Mouse (Mus musculus) fat pad, adult 2 months (tissue): ENCODE data around the gene Edf1.

Experiments used
- DNase-seq: peaks from one replicate; pipeline ENCODE4 v3.0.0-alpha.2; 2011; ENCODE audit warnings: low read depth, low spot score; ENCODE audit errors: extremely low read depth

The Edf1 gene

DNA sequence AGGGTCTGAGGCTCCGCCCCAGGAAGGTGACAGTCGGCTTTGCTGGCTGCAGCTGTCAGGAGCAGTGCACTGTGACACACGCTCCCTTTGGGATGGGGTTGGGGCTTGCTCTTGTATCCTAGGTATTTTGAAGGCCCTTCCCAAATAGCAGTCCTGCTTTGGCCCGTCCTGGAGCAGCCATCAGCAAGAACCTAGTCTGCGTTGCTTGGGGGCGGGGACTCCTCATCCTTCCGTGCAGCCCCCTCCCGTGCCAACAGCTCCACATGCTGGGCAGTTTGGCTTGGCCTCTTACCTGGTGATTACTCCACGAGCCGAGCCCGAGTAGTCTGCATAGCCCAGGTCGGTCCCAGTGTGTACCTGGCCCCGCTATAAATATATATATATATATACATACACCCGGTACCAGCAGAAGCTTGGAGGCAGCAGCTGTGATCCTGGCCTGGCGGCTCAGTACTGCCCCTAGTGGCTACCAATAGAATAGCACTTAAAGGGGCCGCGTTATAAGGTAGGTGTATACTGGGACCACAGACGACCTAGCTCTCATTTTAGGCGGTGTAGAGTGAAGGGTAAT lies 23.7 kb downstream of the Edf1 start, which contains the start of gene Ajm1:
Gene Ajm1, minus strand, starts transcription at position 464 of the 571 bp plus-strand sequence.
- DNase-seq, result no peak

GRCm38 (mm10) chr2:25581901-25582301 lies 24.3 kb downstream of the Edf1 start:
- no peak for DNase-seq

- DNase-seq, result no peak
Measured at GRCm38 (mm10) chr2:25582466-25583119, 24.9 kb downstream of the Edf1 start.

DNA sequence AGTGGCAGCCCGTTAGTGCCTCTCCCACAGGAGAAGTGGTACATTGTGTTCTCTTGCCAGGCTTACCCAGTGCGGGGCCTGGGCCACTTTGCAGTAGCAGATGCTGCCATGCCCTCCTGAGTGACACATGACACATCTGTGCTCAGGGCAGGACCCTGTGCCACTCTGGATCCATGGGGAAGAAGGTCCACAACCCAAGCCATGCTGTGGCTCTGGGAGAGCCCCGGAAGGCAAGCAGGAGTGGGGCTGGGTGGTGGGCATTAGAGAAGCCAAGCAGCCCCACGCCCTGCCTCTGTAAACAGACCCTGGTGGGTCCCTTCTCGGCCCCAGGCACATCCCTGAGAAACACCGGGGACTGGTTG lies 25.5 kb downstream of the Edf1 start:
- DNase-seq, result no peak

DNA sequence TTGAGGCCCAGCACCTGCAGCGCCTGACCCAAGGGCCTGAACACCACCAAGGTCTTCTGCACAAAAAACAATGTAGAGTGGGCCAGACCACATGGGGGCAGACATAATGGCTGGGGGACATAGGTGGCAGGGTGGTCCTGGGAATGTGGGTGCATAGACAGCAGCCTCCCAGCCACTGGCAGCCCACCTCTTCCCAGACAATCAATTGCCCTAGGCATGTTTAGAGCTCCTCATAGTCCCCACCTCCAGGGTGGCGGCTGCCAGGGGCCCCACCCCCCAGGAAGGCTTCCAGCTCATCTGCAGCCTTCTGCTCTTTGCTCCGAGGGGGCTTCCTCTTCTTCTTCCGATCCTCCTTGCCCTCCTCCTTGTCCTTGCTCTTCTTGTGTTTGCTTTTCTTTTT lies 25.9 kb downstream of the Edf1 start:
- no peak for DNase-seq

- DNase-seq, result no peak
Measured at GRCm38 (mm10) chr2:25584152-25584551, 26.5 kb downstream of the Edf1 start.

DNA sequence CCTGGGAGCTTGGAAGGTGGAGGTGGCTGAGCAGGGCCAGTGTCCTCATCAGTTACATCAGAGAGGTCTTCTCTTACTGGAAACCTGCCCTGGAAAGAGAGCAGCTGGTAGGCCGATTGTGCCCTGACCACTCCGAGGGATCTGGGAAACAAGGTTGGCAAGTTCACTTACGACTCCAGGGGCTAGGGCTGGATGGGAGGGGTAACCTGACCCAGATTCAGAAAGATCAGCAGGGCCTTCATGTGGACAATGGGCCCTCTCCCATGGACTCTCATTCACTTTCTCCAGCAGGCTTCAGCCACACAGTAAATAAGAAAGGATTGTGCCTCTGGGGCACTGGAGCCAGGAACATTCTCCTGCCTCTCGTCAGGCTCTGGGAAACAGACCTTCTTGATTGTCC lies 27.2 kb downstream of the Edf1 start:
- DNase-seq, result no peak

DNA sequence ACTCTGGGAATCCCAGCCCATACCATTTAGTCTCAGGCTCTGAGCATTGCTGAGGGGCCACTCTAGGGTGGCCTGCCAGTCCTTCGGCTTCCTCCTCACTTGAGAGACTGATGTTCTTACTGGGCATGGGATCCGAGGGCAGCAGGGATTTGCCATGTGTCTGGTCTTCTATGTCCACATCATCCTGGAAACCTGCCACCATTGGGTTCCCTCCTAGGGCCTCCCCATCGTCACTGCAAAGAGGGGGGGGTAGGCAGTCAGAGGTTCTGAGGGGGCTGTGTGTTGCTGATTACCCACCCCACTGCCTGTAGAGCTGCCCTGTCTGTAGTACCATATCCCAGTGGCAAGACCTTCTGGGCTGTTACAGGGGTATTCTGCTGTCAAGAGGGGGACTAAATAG lies 28.0 kb downstream of the Edf1 start:
- no peak for DNase-seq

DNA sequence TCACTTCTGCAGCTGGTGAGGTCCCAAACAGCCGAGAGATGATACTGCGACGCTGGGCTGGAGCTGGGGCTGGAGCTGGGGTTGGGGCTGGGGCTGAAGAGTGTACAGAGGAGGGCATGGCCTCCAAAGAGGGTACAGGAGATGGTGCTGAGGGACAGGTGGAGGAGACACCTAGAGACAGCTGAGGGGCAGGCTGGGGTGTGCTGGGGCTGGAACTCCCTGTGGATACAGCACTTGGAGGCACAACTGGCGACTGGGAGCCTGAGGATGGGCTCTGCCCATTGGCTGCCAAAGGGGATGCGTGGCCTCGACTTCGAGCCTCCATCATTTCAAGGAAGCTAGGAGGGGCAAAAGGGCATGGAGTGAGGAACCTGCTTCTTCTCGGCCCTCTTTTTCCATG lies 29.6 kb downstream of the Edf1 start:
- no peak for DNase-seq

DNA sequence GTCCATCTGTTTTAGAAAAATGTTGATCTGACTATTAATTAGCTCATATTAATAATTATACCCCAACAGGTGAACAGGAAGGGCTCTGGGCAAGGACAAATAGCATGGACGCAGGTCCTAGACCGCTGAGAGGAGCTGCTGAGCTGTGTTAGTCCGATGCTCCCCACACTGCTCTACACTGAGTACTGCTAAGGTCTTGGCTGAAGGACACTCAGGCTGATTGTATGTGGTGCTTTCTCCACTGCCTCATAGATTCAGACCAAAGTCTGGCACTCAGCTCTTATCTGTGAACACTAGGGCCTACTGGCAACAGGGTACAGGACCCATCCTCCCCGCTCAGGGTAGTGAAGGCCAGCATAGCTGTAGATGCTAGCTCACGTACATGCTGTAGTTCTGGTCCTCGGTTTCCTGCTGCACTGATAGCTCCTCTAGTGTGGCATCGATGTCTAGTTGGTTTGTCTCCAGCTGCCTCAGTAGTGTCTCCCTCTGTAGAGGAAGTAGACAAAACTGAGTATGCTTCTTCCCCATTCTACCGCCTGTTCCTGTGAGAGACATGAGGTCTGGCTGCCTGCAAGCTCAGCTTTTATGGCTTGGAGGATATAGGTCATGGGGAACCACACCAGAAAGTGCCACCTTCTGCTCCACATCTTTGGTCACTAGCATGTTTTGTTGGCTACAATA lies 30.7 kb downstream of the Edf1 start:
- no peak for DNase-seq

DNA sequence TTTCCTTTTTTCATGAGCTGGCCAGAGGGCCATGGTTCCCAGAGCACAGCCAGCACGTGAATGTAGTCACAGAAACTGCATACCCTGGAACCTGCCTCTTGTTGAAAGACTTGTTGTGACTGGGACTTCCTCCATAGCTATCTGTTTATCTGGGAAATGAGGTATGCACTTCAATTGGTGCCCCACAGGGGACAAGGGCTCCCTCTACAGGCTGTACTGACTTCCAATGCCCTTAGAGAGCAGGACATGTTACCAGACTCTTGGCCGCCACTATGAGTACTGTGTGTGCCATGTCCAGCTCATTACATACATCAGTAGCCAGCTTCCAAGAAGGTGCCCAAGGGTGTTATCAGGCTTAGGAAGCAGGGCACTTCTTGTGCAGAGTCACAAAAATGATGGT lies 34.2 kb downstream of the Edf1 start:
- DNase-seq, result no peak

- no peak for DNase-seq
Measured at GRCm38 (mm10) chr2:25596765-25597510, 39.3 kb downstream of the Edf1 start.

DNA sequence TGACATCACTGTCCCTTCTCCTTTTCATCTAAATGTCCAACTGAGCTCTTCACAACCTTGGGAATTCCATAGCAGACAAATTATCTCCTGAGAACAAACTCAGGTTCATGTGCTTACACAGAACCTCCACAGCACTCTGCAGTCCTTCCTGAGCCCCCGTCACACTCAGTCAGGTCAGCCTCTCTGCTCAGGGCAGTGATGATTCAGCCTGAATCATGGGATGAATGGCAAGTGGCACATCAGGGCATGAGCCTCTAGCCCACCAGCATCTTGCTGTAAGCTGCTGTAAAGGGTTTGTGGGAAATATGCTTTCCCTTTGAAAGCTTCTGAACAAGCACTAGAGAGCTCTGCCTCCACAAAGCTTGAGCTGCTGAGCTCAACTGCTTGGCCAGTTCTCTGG lies 41.1 kb downstream of the Edf1 start:
- no peak for DNase-seq

- DNase-seq, result no peak
Measured at GRCm38 (mm10) chr2:25600037-25600436, 42.4 kb downstream of the Edf1 start.

- DNase-seq, result no peak
Measured at GRCm38 (mm10) chr2:25602526-25602925, 44.9 kb downstream of the Edf1 start.

- no peak for DNase-seq
Measured at GRCm38 (mm10) chr2:25607761-25608622, 50.3 kb downstream of the Edf1 start, which contains the start of gene Rabl6. TSS of gene Rabl6 (minus strand) at chr2:25608521.

DNA sequence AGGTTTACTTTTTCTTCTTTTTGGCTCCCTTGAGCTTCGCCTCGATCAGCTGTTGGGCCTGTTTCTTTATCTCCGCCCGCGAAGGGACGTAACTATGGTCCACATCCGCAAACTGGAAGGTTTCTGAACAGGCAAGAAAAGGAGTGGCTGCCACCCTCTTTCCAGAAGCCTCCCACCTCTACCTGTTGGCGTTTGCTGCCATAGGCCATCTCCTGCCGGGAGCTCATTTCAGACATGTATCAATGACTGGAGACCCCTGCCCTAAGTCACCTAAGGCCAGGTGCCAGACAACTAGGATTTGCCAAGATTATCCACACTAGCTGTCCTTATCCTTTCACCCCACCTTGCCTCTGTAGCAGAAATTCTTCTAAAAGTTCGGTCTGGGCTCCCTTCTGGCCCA lies 51.0 kb downstream of the Edf1 start:
- no peak for DNase-seq
